Mouse (Mus musculus) left cerebral cortex, adult 11 months (tissue): ENCODE results near the gene Tmem9b.

Experiments used
- DNase-seq: peaks from one replicate; pipeline ENCODE4 v3.0.0; 2022; ENCODE audit warnings: low spot score

Gene Tmem9b

GRCm38 (mm10) chr7:109739822-109740370, 12.8 kb downstream of the Tmem9b start:
- no peak for DNase-seq

DNA sequence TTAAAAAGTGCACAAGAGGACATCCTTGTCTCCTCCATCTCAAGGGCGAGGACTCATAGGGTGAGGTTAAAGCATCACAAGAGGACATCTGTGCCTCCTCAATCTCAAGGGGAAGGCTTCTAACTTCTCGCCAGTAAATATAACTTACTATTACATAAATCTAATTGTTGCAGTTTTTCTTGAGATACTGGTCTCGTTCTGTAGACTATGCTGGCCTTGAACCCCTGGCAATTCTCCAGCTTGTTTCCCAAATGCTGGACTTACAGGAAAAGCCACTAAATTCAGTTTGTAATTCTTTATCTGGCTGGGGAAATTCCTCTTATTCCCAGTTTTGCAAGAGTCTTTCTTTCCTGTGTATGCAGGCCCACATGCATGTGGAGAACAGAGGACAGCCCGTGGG, 17.9 kb downstream of the Tmem9b start:
- no peak for DNase-seq

GRCm38 (mm10) chr7:109731626-109732025, 21.0 kb downstream of the Tmem9b start, which contains the start of gene Ascl3:
TSS of gene Ascl3 (minus strand) at chr7:109731726.
- no peak for DNase-seq

GRCm38 (mm10) chr7:109723697-109724096, 29.0 kb downstream of the Tmem9b start, which contains the start of gene BC051019:
TSS of gene BC051019 (minus strand) at chr7:109723850.
- no peak for DNase-seq

GRCm38 (mm10) chr7:109723114-109723513, 29.6 kb downstream of the Tmem9b start:
- no peak for DNase-seq

DNA sequence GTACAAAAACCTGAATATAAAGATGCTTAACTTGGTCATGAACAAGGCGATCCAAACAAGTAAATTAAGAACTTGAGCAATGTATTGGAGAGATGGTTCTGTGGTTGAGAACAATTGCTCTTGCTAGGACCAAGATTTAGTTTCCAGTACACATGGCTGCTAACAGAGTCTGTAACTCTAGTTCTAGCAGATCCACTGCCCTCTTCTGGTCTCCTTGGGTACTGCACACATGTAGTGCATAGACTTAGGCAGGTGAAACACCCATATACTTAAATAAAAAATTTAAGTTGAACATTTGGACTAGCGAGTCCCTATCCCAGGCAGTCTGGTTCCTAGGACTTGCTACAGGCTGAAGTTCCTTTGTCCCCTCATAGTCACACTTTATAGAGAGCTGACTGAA, 30.1 kb downstream of the Tmem9b start:
- DNase-seq, result no peak

- no peak for DNase-seq
These were observed 33.4 kb downstream of the Tmem9b start for GRCm38 (mm10) chr7:109719286-109719685.

DNA sequence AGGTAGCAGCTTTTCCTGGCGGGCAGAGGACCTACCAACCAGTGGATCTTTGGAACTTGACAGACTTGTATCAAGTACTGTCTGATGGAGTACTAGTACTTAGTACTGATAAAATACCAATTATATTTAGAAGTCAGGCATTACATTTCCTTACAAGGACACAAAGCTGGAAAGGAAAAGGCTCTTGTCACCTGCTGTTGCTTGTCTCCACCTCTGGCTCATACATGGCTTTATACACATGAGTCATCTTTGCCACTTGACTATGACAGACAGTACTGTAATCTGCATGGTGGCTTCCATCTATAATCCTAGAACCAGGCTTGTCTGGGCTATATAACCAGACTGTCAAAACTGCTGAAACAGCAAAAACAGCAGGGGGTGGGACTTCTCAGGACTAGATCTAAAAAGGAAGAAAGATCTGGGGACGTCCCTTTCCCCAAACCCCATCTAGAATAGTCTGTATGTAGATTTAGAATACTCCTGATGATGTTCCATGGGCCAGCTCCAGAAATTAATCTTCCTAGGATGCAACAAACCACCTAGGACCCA, 39.2 kb downstream of the Tmem9b start:
- DNase-seq, result no peak

DNA sequence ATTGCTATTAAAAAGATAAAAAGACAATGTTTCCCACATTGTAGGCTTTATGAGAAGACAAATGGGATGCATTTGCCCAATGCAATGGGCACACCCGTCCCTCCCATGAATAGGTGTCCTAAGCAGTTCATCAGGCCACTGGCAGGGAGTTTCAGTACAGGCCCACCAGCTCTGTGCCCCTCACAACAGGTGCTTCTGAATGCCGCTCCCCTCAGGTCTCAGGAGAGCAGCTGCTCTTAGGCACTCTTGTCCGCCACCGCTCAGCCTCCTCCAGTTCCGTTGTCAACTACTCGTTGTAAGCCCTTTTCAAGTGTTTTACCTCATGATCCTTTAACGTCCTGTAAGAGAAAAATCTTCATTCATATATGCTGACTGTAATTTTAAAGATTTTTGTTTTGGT, 40.5 kb downstream of the Tmem9b start:
- no peak for DNase-seq

DNA sequence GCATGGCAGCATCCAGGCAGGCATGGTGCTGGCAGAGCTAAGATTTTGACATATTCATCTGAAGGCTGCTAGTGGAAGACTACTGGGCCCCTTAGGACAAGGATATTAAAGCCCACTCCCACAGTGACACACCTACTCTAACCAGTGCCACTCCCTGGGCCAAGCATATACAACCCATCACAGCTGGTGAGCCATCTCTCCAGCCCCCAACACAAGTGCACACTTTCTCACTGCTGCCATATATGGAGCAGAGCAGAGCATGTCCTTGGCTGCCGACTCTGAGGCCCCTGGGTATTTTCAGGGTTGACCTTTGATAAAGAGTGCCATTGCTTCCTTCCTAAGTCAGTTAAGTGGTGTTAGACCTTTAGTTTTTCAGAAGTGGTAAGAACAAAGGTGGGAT, 42.6 kb downstream of the Tmem9b start:
- no peak for DNase-seq

- DNase-seq, result no peak
These were observed 43.7 kb downstream of the Tmem9b start for GRCm38 (mm10) chr7:109708961-109709382.

GRCm38 (mm10) chr7:109707023-109707785, 45.5 kb downstream of the Tmem9b start:
- DNase-seq, result no peak

GRCm38 (mm10) chr7:109704461-109704860, 48.2 kb downstream of the Tmem9b start:
- DNase-seq, result no peak

- DNase-seq, result no peak
These were observed 48.7 kb downstream of the Tmem9b start for GRCm38 (mm10) chr7:109704016-109704377.

DNA sequence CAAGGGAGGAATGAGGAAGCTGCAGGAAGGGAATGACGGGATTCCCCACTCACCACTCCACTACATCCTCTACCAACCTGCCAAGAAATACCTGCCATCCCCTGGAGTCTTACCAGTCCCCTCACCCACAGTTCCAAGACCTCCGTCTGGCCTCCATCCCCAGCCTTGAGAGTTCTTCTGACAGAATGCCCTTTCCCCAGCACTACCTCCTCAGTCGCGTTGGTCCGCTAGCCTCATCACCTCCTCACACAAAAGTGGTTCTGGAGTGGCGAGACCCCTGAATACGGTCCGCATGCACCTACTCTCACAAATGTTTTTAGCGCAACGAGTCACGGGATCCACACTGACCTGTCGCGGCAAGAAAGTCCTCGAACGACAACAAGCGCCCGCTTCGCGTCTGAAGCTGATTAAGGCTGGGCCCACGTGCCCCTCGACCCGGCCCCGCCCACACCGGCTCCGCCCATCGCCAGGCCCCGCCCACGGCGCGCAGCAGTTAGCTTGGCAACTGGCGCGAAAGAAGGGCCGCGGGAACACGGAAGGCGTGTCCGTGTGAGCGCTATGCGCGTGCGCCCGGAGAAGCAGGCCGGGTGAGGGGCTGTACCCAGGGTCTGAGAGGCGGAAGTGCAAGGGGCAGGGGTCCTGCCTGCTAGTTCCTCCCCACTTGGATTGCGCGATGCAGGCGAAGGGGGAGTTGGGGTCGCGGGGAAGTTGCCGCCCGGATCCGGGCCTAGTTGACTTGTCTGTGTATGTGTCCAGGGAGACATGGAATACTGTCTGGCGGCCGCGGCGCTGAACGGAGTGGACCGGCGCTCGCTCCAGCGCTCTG, 49.3 kb downstream of the Tmem9b start, which contains the start of the genes St5 and Akip1:
TSS of gene St5 (minus strand) at position 416 of the 826 bp plus-strand sequence.
TSS of gene Akip1 (plus strand) at position 501 of the 826 bp plus-strand sequence.
- DNase-seq, result peak; percentile 84

DNA sequence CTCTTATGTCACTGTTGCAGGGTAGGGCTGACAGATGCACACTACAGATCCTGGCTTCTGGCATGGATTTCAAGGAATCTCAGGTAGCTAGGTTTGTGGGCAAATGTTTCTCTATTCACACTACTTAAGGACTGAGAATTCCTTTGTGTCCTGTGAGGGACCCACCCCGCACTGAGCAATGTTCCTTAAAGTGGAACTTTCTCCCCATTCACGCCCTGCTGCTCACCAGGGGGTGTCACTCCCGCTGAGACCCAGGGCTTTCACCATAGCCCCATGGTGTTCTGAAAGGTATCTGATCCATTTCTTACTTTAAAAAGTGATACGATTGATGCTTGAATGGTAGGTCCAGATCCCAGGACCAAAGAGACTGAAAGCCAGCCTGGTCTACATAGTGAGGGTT, 50.0 kb downstream of the Tmem9b start:
- DNase-seq, result no peak

GRCm38 (mm10) chr7:109700213-109700612, 52.5 kb downstream of the Tmem9b start:
- DNase-seq, result no peak

DNA sequence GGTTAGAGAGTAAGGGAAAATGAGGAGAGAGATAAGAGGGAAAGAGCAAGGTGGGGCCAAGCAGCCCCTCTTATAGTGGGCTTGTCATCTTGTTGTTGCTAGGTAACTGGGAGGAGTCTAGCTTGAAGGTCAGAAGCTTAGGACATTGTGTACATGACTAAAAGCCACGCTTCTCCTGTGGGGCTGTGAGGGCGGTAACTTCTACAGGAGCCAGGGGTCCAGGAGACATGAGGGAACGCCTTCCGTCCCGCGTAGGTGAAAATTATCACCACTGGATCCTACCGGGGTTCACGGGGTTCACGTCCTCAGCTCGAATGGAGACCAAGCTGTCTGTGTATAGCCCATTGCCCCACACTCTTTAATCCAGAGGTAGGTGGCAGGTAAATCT, 57.3 kb downstream of the Tmem9b start:
- DNase-seq, result no peak

DNA sequence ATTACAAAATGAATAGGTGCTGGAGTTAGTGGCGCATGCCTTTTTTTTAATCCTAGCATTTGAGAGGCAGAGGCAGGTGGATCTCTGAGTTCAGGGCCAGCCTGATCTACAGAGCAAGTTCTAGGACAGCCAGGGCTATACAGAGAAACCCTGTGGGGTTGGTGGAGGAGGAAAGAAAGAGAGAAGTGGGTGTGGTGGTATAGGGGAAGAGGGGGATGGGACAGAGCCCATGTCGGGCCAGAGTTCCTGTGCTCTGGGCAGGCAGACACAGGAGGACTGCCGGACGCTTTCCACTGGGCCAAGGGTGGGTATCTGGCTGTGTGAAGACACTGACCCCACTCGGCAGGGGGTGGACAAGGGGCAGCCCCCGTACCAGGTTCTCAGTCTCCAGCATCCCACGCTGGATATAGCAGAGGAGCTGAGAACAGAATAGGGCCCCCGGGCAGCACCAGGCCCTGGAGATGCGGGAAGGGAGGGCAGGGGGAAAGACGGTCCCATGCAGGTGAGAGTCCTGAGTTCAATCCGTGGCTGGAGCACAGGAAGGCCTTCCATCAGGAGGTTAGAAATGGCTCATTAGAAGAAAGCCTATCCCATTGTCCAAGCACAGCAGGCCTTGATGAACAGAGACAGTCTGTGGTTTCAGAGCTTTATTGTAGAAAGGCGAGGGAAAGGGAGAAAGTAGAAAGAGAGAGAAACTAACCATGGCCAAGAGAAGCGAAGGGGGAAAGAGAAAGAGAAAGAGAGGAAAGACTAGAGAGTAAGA, 57.9 kb downstream of the Tmem9b start:
- no peak for DNase-seq

DNA sequence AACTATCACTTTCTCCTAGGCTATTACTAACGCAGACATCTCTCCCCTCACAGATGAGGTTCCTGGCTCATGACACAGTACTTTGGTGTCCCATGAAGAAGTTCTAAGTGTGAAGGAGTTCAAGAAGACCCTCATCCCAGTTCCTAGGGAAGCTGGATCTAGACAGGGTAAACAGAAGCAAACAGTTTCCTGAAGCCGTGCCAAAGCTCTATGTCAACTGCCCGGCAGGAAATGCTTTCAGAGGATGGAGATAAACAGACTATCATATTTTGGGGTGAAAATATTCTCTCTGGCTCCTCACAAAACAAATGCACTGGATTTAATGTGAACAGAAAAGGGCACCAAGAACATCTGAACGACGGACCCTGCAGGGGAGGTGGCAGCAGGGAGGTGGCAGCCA, 61.7 kb downstream of the Tmem9b start:
- DNase-seq, result no peak

- no peak for DNase-seq
These were observed 62.6 kb downstream of the Tmem9b start for GRCm38 (mm10) chr7:109690101-109690500.
